Mouse (Mus musculus) liver, embryonic 16.5 days (tissue): ENCODE results near the gene Pawr. TPM values are rescaled to one million over a fixed set of nuclear protein-coding genes. Genes with fewer than 3 reads are reported as not detected.

Experiments used
- ATAC-seq: fragments of 200-750 bp; cut with Nextera tagmentation; 2 replicates; pipeline ENCODE4 v1.8.0; 2017; ENCODE audit warnings: low read depth, mild to moderate bottlenecking, moderate number of reproducible peaks, moderate library complexity
- H3K27ac ChIP-seq: fragments of 300-500 bp; sonication (generic); 2 replicates; pipeline ENCODE4 v1.5.1; 2014; ENCODE audit warnings: mild to moderate bottlenecking, low read length
- H3K27me3 ChIP-seq: fragments of 300-500 bp; sonication (generic); 2 replicates; pipeline ENCODE4 v1.6.1; 2014; ENCODE audit warnings: low read depth, low read length, mixed read lengths; ENCODE audit not compliant: control insufficient read depth, insufficient read depth
- H3K36me3 ChIP-seq: fragments of 300-500 bp; sonication (generic); 2 replicates; pipeline ENCODE4 v1.6.1; 2014; ENCODE audit warnings: mild to moderate bottlenecking; ENCODE audit not compliant: control insufficient read depth, insufficient read depth
- H3K4me1 ChIP-seq: fragments of 300-500 bp; sonication (generic); 2 replicates; pipeline ENCODE4 v1.6.1; 2014; ENCODE audit warnings: low read depth, low read length, mixed read lengths; ENCODE audit not compliant: control insufficient read depth
- H3K4me2 ChIP-seq: fragments of 300-500 bp; sonication (generic); 2 replicates; pipeline ENCODE4 v1.6.1; 2014; ENCODE audit warnings: low read depth, low read length, mixed read lengths
- H3K4me3 ChIP-seq: fragments of 300-500 bp; sonication (generic); 2 replicates; pipeline ENCODE4 v1.5.1; 2014; ENCODE audit warnings: low read depth, mild to moderate bottlenecking, low read length
- H3K9ac ChIP-seq: fragments of 300-500 bp; sonication (generic); 2 replicates; pipeline ENCODE4 v1.6.1; 2014; ENCODE audit warnings: low read depth, low read length
- H3K9me3 ChIP-seq: fragments of 300-500 bp; sonication (generic); replicated peaks from 2 replicates; pipeline ENCODE4 v1.6.1; 2016; ENCODE audit warnings: low read length; ENCODE audit not compliant: control insufficient read depth
- WGBS: fragments of 180-500 bp; shearing (Covaris S2); extraction: QIAGEN DNeasy Blood & Tissue Kit; methylation state at CpG from one replicate; pipeline ENCODE4 v1.1.7; 2014; ENCODE audit not compliant: insufficient replicate concordance; 5-methylcytosine and 5-hydroxymethylcytosine counted together
- polyA plus RNA-seq: library from polyadenylated mRNA; unstranded; fragments of >200 nt; fragmentation: Nextera tagmentation; extraction: Ambion mirVana; gene quantifications from 2 replicates; pipeline ENCODE4 v1.2.1, GENCODE M21; 2015

The Pawr gene
- polyA plus RNA-seq, 1 experiment from 2014 or later, result 3.7 TPM

GRCm38 (mm10) chr10:108445123-108445522 is 113.2 kb downstream of the Pawr start:
- Histone ChIP-seq H3K4me3 (no peak overlapping the region), H3K27me3 (no peaks in the 10 kb centered on the region), H3K4me2 (peak overlapping the region; percentile 58; the same call in 1 of the 2 replicates), H3K36me3 (no peaks in the 10 kb centered on the region), H3K9me3 (no peaks in the 10 kb centered on the region), H3K27ac (no peak overlapping the region), H3K4me1 (peaks cover 10% of the 10 kb centered on the region), H3K9ac (no peak overlapping the region)
- 17% methylated on average over 4 of the region's 4 CpGs for WGBS
- ATAC-seq, result no peak

GRCm38 (mm10) chr10:108445606-108446005 is 113.7 kb downstream of the Pawr start:
- H3K4me1 ChIP-seq, result peaks cover 10% of the 10 kb centered on the region
- 44% methylated on average over 10 of the region's 10 CpGs for WGBS
- H3K4me2 ChIP-seq, result peak overlapping the region; percentile 58
- no peak overlapping the region for H3K9ac ChIP-seq
- H3K27ac ChIP-seq, result no peak overlapping the region
- ATAC-seq, result no peak
- no peaks in the 10 kb centered on the region for H3K27me3 ChIP-seq
- H3K9me3 ChIP-seq, result no peaks in the 10 kb centered on the region
- H3K4me3 ChIP-seq, result peak overlapping the region; percentile 42
- H3K36me3 ChIP-seq, result no peaks in the 10 kb centered on the region

- peak; percentile 43 for ATAC-seq
- H3K4me1 ChIP-seq, result peaks cover 10% of the 10 kb centered on the region
- no peaks in the 10 kb centered on the region for H3K36me3 ChIP-seq
- no peak overlapping the region; the same call in 1 of the 2 replicates for H3K9ac ChIP-seq
- WGBS, result 5% methylated on average over 24 of the region's 24 CpGs
- no peaks in the 10 kb centered on the region for H3K27me3 ChIP-seq
- H3K9me3 ChIP-seq, result no peaks in the 10 kb centered on the region
- H3K27ac ChIP-seq, result no peak overlapping the region
- H3K4me3 ChIP-seq, result peak overlapping the region; percentile 42
- H3K4me2 ChIP-seq, result peak overlapping the region; percentile 58
Observed at GRCm38 (mm10) chr10:108446041-108446931, 114.4 kb downstream of the Pawr start.

- H3K4me2 ChIP-seq, result peak overlapping the region; percentile 58; the same call in 1 of the 2 replicates
- no peak for ATAC-seq
- no peak overlapping the region for H3K9ac ChIP-seq
- no peaks in the 10 kb centered on the region for H3K9me3 ChIP-seq
- H3K36me3 ChIP-seq, result no peaks in the 10 kb centered on the region
- H3K4me1 ChIP-seq, result peaks cover 10% of the 10 kb centered on the region
- H3K27me3 ChIP-seq, result no peaks in the 10 kb centered on the region
- H3K4me3 ChIP-seq, result no peak overlapping the region
- 23% methylated on average over 10 of the region's 10 CpGs for WGBS
- H3K27ac ChIP-seq, result no peak overlapping the region
Observed at GRCm38 (mm10) chr10:108447211-108447610, 115.3 kb downstream of the Pawr start.

GRCm38 (mm10) chr10:108448421-108448820 is 116.5 kb downstream of the Pawr start:
- no peak for ATAC-seq
- H3K27ac ChIP-seq, result no peak overlapping the region
- H3K9ac ChIP-seq, result no peak overlapping the region

GRCm38 (mm10) chr10:108450401-108450800 is 118.5 kb downstream of the Pawr start:
- WGBS, result 76% methylated on average over 4 of the region's 4 CpGs

More at GRCm38 (mm10) chr10:108448421-108448820, 116.5 kb downstream of the Pawr start:
- H3K4me3 ChIP-seq, result no peak overlapping the region
- 64% methylated on average over 11 of the region's 11 CpGs for WGBS
- no peaks in the 10 kb centered on the region for H3K36me3 ChIP-seq
- no peaks in the 10 kb centered on the region for H3K27me3 ChIP-seq
- no peak overlapping the region for H3K4me2 ChIP-seq
- H3K9me3 ChIP-seq, result no peaks in the 10 kb centered on the region
- peaks cover 10% of the 10 kb centered on the region for H3K4me1 ChIP-seq

GRCm38 (mm10) chr10:108451516-108451915 is 119.6 kb downstream of the Pawr start:
- no peaks in the 10 kb centered on the region for H3K36me3 ChIP-seq
- WGBS, result 66% methylated on average over 8 of the region's 8 CpGs
- ATAC-seq, result no peak

More at GRCm38 (mm10) chr10:108450401-108450800, 118.5 kb downstream of the Pawr start:
- Histone ChIP-seq H3K9me3 (no peaks in the 10 kb centered on the region), H3K36me3 (no peaks in the 10 kb centered on the region), H3K4me2 (no peak overlapping the region), H3K4me3 (no peak overlapping the region), H3K4me1 (peaks cover 12% of the 10 kb centered on the region), H3K9ac (no peak overlapping the region), H3K27me3 (no peaks in the 10 kb centered on the region), H3K27ac (no peak overlapping the region)
- ATAC-seq, result no peak

GRCm38 (mm10) chr10:108452421-108452820 is 120.5 kb downstream of the Pawr start:
- Histone ChIP-seq H3K36me3 (no peaks in the 10 kb centered on the region), H3K27ac (no peak overlapping the region), H3K4me1 (peaks cover 7% of the 10 kb centered on the region), H3K9ac (no peak overlapping the region), H3K9me3 (no peaks in the 10 kb centered on the region), H3K4me2 (no peak overlapping the region), H3K4me3 (no peak overlapping the region), H3K27me3 (no peaks in the 10 kb centered on the region)
- no peak for ATAC-seq
- 79% methylated on average over 9 of the region's 9 CpGs for WGBS

More at GRCm38 (mm10) chr10:108451516-108451915, 119.6 kb downstream of the Pawr start:
- Histone ChIP-seq H3K27ac (no peak overlapping the region), H3K4me1 (peaks cover 12% of the 10 kb centered on the region), H3K9me3 (no peaks in the 10 kb centered on the region), H3K4me3 (no peak overlapping the region), H3K27me3 (no peaks in the 10 kb centered on the region), H3K4me2 (no peak overlapping the region), H3K9ac (no peak overlapping the region)

GRCm38 (mm10) chr10:108453561-108453960 is 121.6 kb downstream of the Pawr start:
- 48% methylated on average over 2 of the region's 2 CpGs for WGBS
- no peaks in the 10 kb centered on the region for H3K9me3 ChIP-seq

More at GRCm38 (mm10) chr10:108453561-108453960, 121.6 kb downstream of the Pawr start:
- no peak overlapping the region for H3K4me2 ChIP-seq
- no peak overlapping the region for H3K27ac ChIP-seq
- H3K9ac ChIP-seq, result no peak overlapping the region
- peaks cover 5% of the 10 kb centered on the region; the same call in 1 of the 2 replicates for H3K4me1 ChIP-seq
- H3K27me3 ChIP-seq, result no peaks in the 10 kb centered on the region
- no peaks in the 10 kb centered on the region for H3K36me3 ChIP-seq
- H3K4me3 ChIP-seq, result no peak overlapping the region
- peak; percentile 63 for ATAC-seq
